Mouse (Mus musculus) heart, embryonic 13.5 days (tissue): ENCODE results near the gene Dennd1a. TPM values are rescaled to one million over a fixed set of nuclear protein-coding genes. Genes with fewer than 3 reads are reported as not detected.

Source experiments
- ATAC-seq: fragments of 200-750 bp; cut with Nextera tagmentation; 2 replicates; pipeline ENCODE4 v1.8.0; 2017; ENCODE audit warnings: moderate TSS enrichment; ENCODE audit not compliant: insufficient number of reproducible peaks, low FRiP score, low TSS enrichment; ENCODE audit errors: extremely low read depth
- H3K27ac ChIP-seq: fragments of 300-500 bp; sonication (generic); replicated peaks from 2 replicates; pipeline ENCODE4 v1.5.1; 2015; ENCODE audit warnings: moderate library complexity, mild to moderate bottlenecking, inconsistent platforms
- H3K27me3 ChIP-seq: fragments of 300-500 bp; sonication (generic); replicated peaks from 2 replicates; pipeline ENCODE4 v1.6.1; 2015; ENCODE audit warnings: mild to moderate bottlenecking, inconsistent platforms
- H3K36me3 ChIP-seq: fragments of 300-500 bp; sonication (generic); 2 replicates; pipeline ENCODE4 v1.6.1; 2015; ENCODE audit warnings: mild to moderate bottlenecking, inconsistent platforms
- H3K4me1 ChIP-seq: fragments of 300-500 bp; sonication (generic); 2 replicates; pipeline ENCODE4 v1.6.1; 2015; ENCODE audit warnings: inconsistent platforms
- H3K4me2 ChIP-seq: fragments of 300-500 bp; sonication (generic); 2 replicates; pipeline ENCODE4 v1.6.1; 2015; ENCODE audit warnings: inconsistent platforms, mild to moderate bottlenecking, moderate library complexity
- H3K4me3 ChIP-seq: fragments of 300-500 bp; sonication (generic); 2 replicates; pipeline ENCODE4 v1.5.1; 2015; ENCODE audit warnings: moderate library complexity, mild to moderate bottlenecking, inconsistent platforms
- H3K9ac ChIP-seq: fragments of 300-500 bp; sonication (generic); 2 replicates; pipeline ENCODE4 v1.6.1; 2015; ENCODE audit warnings: inconsistent platforms, mild to moderate bottlenecking, moderate library complexity
- H3K9me3 ChIP-seq: fragments of 300-500 bp; sonication (generic); 2 replicates; pipeline ENCODE4 v1.6.1; 2016; ENCODE audit warnings: inconsistent platforms
- WGBS: fragments of 180-500 bp; shearing (Covaris S2); methylation state at CpG from one replicate; pipeline ENCODE4 v1.1.7; 2015; ENCODE audit warnings: mixed read lengths; 5-methylcytosine and 5-hydroxymethylcytosine counted together
- polyA plus RNA-seq: library from polyadenylated mRNA; unstranded; fragments of >200 nt; fragmentation: Nextera tagmentation; extraction: Ambion mirVana; gene quantifications from 2 replicates; pipeline ENCODE4 v1.2.1, GENCODE M21; 2015

The Dennd1a gene
- polyA plus RNA-seq, 1 experiment from 2014 or later, result 11.4 TPM

DNA sequence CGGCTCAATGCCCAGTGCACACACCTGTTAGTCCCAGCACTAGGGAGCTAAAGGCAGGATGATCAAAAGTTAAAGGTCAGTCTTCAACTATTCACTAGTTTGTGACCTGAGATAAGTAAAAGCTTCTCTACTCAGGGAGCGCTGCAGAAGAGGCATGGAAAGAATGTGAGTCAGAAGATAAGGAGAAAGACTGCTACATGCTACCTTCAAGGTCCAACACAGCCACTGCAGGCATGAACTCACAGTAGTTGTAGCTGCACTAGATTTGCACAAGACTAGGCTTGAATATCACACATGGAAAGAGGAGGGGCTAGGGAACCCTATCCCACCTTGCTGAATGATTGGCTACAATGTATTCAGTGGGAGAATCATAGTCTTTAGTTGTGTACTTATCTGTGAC, 202.1 kb downstream of the Dennd1a start:
- Histone ChIP-seq H3K36me3 (no peaks in the 10 kb centered on the region), H3K27ac (no peak overlapping the region), H3K4me3 (no peak overlapping the region), H3K4me1 (peaks cover 8% of the 10 kb centered on the region), H3K9me3 (no peaks in the 10 kb centered on the region), H3K4me2 (no peak overlapping the region), H3K27me3 (no peaks in the 10 kb centered on the region), H3K9ac (no peak overlapping the region)
- WGBS, result 27% methylated on average over 2 of the region's 2 CpGs
- no peak for ATAC-seq

DNA sequence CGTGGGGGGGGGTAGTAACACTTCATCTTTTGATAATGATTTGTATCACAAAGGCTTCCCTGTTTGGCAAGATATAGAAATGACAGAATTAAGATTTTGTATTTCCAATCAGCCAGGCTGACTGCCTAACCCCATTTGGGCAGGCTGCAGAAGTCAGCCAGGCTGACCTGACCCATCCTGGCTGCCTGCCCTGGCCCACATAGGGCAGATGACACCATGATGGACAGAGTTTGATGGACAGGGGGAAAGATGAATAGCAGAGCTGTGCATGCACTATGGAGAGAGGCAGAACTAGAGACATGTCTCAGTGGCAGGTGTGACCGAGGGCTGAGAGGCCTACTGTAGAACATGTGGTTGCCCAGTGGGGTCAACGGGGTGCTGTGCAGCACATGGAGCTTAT, 203.9 kb downstream of the Dennd1a start:
- 80% methylated on average over 3 of the region's 3 CpGs for WGBS
- Histone ChIP-seq H3K9me3 (no peaks in the 10 kb centered on the region), H3K4me2 (no peak overlapping the region), H3K4me3 (no peak overlapping the region), H3K27me3 (no peaks in the 10 kb centered on the region), H3K36me3 (no peaks in the 10 kb centered on the region), H3K9ac (no peak overlapping the region), H3K27ac (no peak overlapping the region), H3K4me1 (peaks cover 8% of the 10 kb centered on the region)
- no peak for ATAC-seq

DNA sequence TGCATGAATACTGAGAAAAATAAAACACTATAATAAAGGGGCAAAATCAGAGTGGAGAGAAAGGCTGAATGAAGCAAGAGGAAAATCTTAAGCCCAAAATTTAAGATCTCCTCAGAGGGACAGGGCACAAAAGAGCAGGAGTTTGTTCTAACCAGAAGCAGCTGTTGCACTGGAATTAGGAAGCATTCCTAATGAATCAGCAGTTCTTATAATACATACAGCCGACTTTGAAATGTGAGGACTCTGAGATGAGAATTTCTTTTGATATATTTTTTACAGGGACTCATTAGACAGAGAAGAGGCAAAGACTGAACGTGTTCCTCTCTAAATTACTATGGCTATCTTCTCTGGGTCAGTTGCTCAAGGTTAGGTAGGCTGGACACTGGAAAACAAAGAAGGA, 212.7 kb downstream of the Dennd1a start:
- ATAC-seq, result no peak
- Histone ChIP-seq H3K9me3 (no peaks in the 10 kb centered on the region), H3K4me2 (no peak overlapping the region), H3K9ac (no peak overlapping the region), H3K4me1 (no peaks in the 10 kb centered on the region), H3K27ac (no peak overlapping the region), H3K4me3 (no peak overlapping the region), H3K36me3 (no peaks in the 10 kb centered on the region), H3K27me3 (no peaks in the 10 kb centered on the region)
- 58% methylated on average over 2 of the region's 2 CpGs for WGBS

DNA sequence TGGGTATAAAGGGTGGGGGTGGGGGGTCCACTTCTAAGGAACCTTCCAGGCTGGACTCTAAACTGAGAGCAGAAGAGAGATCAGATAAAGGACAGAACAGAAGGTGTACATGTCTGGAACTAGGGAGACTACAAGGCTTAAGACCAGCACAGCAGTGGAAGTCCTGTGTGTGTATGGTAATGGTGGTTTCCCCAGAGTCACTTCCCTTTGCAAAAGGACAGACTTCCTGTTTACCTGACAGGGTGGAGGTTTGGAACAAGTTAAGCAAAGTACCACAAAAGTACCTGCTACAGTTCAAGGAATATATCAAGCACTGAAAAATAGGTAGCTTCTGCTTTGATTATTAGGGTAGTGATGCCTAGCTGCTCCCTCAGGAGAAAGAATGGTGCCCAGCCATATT, 215.1 kb downstream of the Dennd1a start:
- Histone ChIP-seq H3K27me3 (no peaks in the 10 kb centered on the region), H3K9me3 (no peaks in the 10 kb centered on the region), H3K36me3 (no peaks in the 10 kb centered on the region), H3K27ac (no peak overlapping the region), H3K9ac (no peak overlapping the region), H3K4me1 (peaks cover 13% of the 10 kb centered on the region), H3K4me3 (no peak overlapping the region), H3K4me2 (no peak overlapping the region)
- no peak for ATAC-seq

DNA sequence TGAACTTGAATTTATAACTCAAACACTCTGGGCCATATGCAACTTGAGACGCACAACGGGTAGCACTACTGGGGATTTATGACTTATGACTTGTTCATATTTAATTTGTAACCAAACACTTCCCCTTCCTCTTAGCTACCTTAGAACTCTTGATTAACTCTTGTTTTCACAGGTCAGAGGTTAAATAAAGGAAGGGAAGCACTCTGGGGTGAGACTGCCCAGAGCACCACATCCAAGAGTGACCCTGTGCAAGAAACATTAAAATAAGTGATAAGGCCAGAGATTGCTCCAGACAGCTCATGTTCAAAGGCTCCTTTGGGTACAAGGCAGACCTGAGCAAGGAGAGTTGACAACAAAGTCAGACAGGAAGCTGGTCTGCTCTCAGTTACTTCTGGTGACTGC, 219.0 kb downstream of the Dennd1a start:
- H3K36me3 ChIP-seq, result no peaks in the 10 kb centered on the region
- H3K4me1 ChIP-seq, result peaks cover 13% of the 10 kb centered on the region
- H3K9ac ChIP-seq, result no peak overlapping the region
- H3K9me3 ChIP-seq, result no peaks in the 10 kb centered on the region
- no peak for ATAC-seq
- no peaks in the 10 kb centered on the region for H3K27me3 ChIP-seq
- H3K27ac ChIP-seq, result no peak overlapping the region
- 74% methylated on average over 2 of the region's 2 CpGs for WGBS
- H3K4me3 ChIP-seq, result no peak overlapping the region
- H3K4me2 ChIP-seq, result no peak overlapping the region

DNA sequence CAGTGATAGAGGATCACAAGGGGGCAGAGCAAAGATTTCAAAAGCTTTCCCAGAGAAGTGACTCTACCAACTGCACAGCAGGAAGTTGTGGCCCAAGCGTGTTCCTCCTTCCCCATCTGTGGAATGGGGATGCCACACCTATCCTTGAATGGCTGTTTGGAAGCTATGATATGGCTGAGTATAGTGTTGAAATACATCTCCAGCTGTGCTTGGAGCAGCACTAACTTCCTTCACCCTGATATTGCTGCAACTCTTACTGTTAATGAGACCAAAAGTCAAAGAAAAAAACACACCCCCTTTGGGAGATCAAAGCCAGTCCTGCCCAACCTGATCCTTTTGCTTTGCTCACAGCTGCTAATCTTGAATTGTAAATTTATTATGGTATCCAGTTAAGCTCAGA, 221.3 kb downstream of the Dennd1a start:
- H3K27ac ChIP-seq, result no peak overlapping the region
- H3K4me2 ChIP-seq, result no peak overlapping the region
- H3K36me3 ChIP-seq, result no peaks in the 10 kb centered on the region
- H3K4me1 ChIP-seq, result peaks cover 18% of the 10 kb centered on the region
- H3K27me3 ChIP-seq, result no peaks in the 10 kb centered on the region
- ATAC-seq, result no peak
- H3K4me3 ChIP-seq, result no peak overlapping the region
- WGBS, result 60% methylated on average over 1 of the region's 1 CpGs
- no peak overlapping the region for H3K9ac ChIP-seq
- H3K9me3 ChIP-seq, result no peaks in the 10 kb centered on the region

DNA sequence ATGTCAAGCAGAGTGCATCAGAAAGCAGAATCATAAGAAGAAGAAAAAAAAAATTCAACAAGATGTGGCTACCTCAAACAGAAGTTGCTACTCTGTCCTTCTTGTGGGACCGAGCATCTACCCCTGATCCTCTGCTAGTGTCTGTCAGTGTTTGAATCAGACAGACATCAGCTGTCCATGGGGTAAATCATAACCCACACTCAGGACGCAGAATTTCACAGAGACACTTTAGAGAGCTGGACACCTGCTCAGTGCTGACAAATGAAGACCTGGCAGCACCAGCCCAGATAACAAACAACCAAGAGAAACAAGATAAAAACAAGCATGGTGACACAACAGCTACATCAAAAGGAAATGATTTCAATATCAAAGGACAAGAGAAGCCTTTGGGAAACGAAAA, 222.9 kb downstream of the Dennd1a start:
- WGBS, result 42% methylated on average over 3 of the region's 3 CpGs
- Histone ChIP-seq H3K4me2 (no peak overlapping the region), H3K4me1 (peaks cover 17% of the 10 kb centered on the region), H3K27ac (no peak overlapping the region), H3K9ac (no peak overlapping the region), H3K9me3 (no peaks in the 10 kb centered on the region), H3K27me3 (no peaks in the 10 kb centered on the region), H3K4me3 (no peak overlapping the region), H3K36me3 (no peaks in the 10 kb centered on the region)
- no peak for ATAC-seq

DNA sequence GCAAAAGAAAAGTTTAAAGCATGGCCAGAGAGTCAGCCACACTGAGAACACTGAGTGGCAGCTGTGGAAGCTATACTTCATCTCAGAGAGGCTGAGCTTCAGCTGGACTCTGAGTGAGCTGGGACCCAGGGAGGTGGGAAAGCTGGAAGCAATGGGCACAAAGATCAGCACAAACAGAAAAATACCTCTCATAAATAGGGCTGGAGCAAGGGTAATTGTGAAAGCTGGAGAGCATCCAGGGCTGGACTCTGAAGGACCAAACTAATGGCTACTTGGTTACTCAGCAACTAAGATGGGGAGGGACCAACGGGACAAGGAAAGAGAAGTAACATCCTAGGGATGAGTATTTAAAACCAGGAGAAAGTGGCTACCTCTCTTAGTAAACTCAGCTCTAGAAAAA, 225.0 kb downstream of the Dennd1a start:
- 73% methylated on average over 1 of the region's 1 CpGs for WGBS
- Histone ChIP-seq H3K4me2 (no peak overlapping the region), H3K4me3 (no peak overlapping the region), H3K27ac (no peak overlapping the region), H3K4me1 (peaks cover 5% of the 10 kb centered on the region; the same call in 1 of the 2 replicates), H3K9me3 (no peaks in the 10 kb centered on the region), H3K27me3 (no peaks in the 10 kb centered on the region), H3K9ac (no peak overlapping the region), H3K36me3 (no peaks in the 10 kb centered on the region)
- no peak for ATAC-seq

DNA sequence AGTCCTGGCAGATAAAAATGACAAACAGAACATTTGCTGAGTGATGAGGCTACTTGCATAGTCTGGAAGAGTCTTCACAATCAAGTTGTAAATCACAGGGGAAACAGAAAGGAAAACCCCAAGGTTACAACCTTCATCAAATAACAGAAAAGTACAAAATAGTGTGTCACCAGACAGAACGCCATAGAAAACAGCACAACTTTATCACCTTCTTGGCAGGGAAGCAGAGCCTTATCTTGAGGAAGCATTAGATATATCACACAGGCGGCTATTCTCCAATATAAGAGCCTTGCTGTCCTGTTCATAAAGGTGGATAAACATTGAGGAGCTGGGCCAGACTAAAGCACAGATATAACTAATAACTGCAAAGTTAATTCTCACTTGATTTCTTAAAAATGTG, 225.7 kb downstream of the Dennd1a start:
- WGBS, result 36% methylated on average over 2 of the region's 2 CpGs
- H3K27ac ChIP-seq, result no peak overlapping the region
- peaks cover 5% of the 10 kb centered on the region; the same call in 1 of the 2 replicates for H3K4me1 ChIP-seq
- no peak overlapping the region for H3K4me3 ChIP-seq
- no peak overlapping the region for H3K4me2 ChIP-seq
- H3K9ac ChIP-seq, result no peak overlapping the region
- no peaks in the 10 kb centered on the region for H3K9me3 ChIP-seq
- H3K27me3 ChIP-seq, result no peaks in the 10 kb centered on the region
- ATAC-seq, result no peak
- H3K36me3 ChIP-seq, result no peaks in the 10 kb centered on the region

DNA sequence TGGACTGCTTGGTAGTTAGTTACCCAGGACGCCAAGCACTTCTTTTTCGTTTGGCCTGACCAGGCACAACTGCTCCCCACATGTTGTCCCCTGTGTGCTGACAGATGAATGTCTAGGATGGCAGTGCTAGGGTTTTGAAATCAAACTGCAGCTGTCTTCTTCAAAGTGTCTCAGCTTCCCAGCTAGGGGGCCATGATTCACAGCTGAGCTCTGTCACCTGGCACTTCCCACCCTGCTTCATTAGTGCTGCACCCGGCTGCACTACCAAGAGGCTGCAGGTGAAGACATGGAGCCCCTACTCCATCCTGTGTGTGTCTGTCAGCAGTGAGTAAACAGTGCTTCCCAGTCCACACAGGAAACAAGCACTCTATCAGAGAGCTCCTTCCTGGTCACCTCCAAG, 234.8 kb downstream of the Dennd1a start:
- no peak for ATAC-seq
- no peaks in the 10 kb centered on the region for H3K36me3 ChIP-seq

DNA sequence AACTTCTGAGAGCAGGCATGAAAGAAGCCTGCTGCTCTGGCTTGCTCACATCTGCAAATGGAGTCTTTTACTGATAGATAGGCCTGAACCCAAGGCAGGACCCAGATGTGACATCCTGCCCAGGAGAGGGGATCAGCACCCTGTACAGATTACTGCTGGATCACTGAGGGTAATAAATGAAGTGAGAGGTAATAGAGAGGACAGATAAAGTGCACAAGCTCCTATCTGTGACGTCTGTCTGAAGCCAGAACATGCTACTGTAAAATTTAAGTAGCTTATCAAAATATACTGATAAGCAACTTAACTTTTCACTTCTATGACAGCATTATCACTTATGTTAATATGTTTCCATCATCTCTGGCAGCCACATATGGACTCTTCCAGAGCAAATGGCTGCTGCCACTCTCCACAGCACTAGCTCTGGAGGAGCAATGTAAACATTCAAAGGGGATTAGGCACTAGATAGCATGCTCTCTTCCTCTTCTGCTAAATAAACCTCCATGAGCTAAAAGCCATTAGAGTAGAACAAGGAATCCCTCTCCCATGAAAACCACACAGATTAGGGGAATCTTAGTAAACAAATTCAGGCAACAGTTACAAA, 235.6 kb downstream of the Dennd1a start:
- 21% methylated on average over 1 of the region's 1 CpGs for WGBS
- Histone ChIP-seq H3K4me1 (peaks cover 20% of the 10 kb centered on the region), H3K27ac (no peak overlapping the region), H3K36me3 (0 out of 2 replicates have a peak, but pooled peaks cover 4% of the 10 kb centered on the region), H3K9me3 (no peaks in the 10 kb centered on the region), H3K4me2 (no peak overlapping the region), H3K9ac (no peak overlapping the region), H3K27me3 (no peaks in the 10 kb centered on the region), H3K4me3 (no peak overlapping the region)
- ATAC-seq, result no peak

More for the DNA sequence above, 234.8 kb downstream of the Dennd1a start:
- 51% methylated on average over 3 of the region's 3 CpGs for WGBS
- Histone ChIP-seq H3K4me1 (peaks cover 20% of the 10 kb centered on the region), H3K9ac (no peak overlapping the region), H3K27ac (no peak overlapping the region), H3K4me3 (no peak overlapping the region), H3K27me3 (no peaks in the 10 kb centered on the region), H3K9me3 (no peaks in the 10 kb centered on the region), H3K4me2 (no peak overlapping the region)

DNA sequence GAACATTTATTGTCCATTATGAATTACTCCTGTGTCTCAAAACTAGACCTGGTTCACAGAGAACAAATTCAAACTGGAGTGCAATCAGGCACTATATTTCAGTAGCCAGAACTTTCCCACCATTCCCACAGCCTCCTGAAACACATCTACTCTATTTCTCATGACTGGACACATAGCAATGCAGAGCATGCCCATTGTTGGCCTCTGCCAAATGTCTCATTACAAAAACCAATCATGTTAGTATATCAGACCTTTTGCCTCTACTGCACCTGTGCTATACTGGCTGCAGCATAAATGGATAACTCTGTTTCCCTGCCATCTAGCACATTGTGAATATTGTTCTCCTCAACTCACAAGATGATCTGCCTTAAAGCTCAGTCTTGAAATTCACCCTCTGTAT, 238.2 kb downstream of the Dennd1a start:
- Histone ChIP-seq H3K27me3 (no peaks in the 10 kb centered on the region), H3K9ac (no peak overlapping the region), H3K36me3 (0 out of 2 replicates have a peak, but pooled peaks cover 4% of the 10 kb centered on the region), H3K27ac (no peak overlapping the region), H3K4me2 (no peak overlapping the region), H3K4me1 (peaks cover 20% of the 10 kb centered on the region), H3K4me3 (no peak overlapping the region), H3K9me3 (no peaks in the 10 kb centered on the region)
- ATAC-seq, result no peak
